Mouse (Mus musculus) kidney, postnatal 14 days (tissue): ENCODE results near the gene Ces2g.

ENCODE experiments used
- DNase-seq: peaks from one replicate; pipeline ENCODE4 v3.0.0; 2022; ENCODE audit warnings: mixed read lengths

Ces2g gene

DNA sequence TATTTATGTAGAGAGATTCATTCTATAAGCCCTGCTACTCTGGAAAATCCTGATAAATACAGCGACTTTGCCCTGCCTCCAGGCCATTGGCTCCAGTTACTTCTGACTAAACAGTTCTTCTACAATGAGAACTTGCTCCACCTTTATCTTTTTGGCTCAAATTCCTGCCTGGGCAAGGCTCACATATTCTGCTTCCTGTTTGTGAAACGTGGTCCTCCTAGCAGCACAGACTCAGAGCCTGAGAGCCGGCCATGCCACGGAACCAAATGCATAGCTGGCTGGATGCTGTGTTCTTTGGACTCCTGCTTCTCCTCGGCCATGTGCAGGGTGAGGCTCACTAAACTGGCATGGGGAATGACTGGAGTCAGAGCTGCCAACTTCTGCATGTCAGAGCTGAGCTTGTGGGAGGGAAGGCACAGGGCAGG lies at the start of gene Ces2g:
Gene Ces2g (plus strand): TSS at position 182 of the 425 bp plus-strand sequence.
- peak; percentile 22 for DNase-seq

DNA sequence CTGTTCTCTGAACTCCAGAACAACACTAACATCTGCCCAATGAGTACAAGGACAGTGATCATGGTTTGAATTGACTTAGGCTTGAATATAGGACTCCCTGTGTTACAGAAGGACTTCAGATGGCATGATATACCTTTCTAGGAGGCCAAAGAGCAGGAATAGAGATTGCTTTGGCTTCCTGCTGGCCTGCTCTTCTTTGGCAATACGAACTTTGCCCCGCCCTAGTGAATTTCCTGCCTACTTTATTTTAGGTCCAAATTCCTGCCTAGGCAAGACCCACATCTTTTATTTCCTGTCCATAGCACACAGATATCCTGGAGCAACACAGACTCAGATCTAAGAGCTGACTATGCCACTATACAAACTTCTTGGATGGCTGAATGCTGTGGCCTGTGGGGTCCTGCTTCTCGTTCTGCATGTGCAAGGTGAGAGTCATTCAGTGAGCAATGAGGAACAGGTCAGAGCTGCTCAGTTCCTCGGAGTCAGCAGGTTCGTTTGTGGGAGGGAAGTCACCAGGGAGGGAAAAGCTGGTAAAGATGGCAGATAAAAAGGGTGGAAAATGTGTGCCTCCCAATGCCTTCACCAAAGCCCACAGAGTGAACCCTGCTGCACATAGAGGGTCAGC lies 35.4 kb upstream of the Ces2g start, which contains the start of gene Ces2e:
Gene Ces2e (plus strand): TSS at position 289 of the 625 bp plus-strand sequence.
- peak; percentile 48 for DNase-seq

DNA sequence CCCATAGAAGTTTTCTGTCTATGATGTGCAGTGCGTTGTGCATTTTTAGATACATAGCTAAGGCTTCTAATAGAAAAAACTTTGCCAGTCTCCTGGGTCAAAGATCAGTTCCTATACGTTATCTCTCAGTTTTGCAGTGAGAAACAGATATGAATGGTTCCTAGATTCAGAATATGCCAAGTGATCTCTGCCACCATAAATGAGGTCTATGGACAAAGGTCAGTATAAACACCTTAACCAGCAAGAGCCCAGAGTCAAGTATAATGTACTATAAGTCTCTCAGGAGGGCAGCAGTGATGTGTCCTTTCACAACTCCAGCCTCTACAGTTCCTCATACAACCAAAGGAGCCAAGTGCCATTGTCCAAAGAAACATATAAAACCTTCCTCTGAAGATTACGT lies 34.2 kb upstream of the Ces2g start:
- no peak for DNase-seq

DNA sequence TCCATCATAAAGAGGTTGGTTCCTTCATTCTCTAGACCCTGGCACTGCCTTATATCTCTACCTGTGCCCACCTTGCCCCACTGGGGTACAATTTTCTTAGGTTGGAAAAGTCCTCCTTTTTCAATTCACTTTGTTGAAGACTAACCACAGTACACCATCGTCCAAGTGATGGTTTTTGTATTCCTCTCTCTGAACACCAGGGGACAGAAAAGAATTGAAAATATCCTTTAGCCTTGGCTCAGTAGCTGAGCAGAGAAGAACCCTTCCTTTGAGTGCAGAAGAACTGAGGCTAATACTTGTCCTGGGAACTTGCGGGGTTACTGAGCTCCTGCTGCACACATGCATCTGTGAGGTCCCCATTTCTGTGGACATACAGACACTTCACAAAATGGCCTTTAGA lies 16.9 kb upstream of the Ces2g start:
- no peak for DNase-seq

DNA sequence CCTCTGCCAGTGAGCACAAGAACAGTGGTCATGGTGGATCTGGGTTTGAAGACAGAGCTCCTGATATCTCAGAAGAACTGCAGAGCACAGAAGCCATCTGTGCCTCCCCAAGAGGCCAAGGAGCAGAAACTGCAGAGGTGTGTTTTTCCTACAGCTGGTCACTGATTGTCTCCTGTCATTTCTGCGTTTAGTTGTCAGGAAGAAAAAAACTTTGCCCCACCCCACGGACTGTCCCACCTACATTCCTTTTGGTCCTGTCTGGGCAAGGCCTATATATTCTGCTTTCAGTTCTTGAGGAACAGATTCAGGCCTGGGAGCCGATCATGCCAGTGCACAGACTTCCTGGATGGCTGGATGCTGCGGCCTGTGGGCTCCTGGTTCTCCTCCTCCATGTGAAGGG lies 14.5 kb upstream of the Ces2g start, which contains the start of gene Ces2f:
Gene Ces2f (plus strand): TSS at position 301 of the 400 bp plus-strand sequence.
- DNase-seq: no peak

DNA sequence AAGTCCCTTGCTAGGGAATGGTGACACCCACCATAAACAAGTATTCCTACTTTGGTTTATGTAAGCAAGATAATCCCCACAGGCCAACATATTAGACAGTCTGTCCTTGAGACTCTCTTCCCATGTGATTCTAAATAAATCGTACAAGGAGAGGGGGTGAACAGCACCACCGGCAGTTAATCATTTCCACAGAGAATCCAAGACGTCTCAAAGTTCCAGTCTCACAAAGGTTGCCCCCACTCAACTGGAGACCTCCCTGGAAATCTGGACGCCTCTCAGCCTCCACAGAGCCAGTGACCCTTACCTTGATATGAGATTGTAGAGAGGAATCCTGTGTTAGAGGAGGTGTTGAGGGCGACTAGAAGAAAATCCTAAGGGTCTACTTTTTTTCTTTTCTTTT lies 12.5 kb upstream of the Ces2g start:
- DNase-seq: peak; percentile 22

DNA sequence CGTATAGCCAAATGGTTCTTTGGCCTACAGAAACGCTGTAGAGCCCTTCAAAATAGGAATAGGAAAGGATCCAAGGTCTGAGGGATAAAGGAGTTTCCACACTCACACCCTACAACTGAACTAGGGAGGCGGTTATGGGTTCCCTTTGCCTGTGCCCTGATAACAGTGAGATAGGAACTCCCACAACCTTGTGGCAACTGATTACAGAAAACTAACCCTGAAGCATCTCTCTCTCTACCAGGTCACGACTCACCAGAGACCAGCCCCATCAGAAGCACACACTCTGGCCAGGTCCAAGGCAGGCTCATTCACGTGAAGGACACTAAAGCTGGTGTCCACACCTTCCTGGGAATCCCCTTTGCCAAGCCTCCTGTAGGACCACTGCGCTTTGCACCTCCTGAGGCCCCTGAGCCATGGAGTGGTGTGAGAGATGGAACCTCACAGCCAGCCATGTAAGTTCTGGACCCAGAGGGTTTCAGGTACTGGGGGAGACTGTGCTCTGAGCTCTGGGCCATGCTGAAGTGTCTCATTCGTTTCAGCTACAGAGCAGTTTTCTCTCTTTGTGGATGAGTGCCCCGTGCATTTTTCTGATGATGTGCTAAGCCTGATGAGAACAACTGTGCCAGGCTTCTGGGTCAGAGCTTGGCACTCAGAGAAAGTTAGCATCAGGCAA lies 847 bp downstream of the Ces2g start:
- DNase-seq: no peak

DNA sequence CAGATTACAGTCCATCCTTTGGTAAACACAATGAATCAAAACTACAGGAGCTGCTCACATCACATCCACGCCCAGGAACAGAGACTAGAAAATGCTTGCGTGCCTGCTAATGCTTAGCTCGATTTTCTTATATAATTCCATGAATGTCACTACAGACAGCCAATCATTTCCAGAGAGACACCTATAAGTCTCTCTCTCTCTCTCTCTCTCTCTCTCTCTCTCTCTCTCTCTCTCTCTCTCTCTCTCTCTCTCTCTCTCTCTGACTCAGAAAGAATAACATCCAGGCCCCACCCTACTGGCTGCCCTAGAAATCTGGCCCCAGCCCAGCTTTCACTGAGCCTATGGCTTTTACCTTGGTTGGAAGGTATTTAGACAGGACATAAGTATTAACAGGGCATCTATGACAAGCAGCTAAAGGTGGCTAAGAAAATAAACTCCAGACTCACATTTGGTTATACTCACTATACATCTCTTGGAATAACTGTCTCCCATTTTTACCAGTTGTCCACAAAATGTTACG lies 1.9 kb downstream of the Ces2g start:
- no peak for DNase-seq

DNA sequence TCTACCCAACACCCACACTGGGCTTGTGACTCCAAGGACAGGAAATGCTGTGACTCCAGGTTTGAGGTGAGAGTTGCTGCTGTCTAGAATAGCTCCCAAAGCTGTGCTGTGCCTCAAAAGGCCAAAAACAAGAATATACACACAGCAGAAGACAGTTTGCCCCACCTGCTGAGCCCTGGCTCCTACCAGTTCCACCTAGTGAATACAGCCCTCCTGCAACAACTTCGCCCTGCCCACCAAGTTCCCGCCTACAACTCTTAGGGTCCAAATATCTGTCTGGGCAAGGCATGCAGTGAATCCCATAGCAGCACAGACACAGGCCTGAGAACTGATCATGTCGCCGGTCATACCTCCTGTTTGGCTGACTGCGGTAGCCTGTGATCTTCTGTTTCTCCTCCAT lies 22.6 kb downstream of the Ces2g start:
- DNase-seq: no peak

DNA sequence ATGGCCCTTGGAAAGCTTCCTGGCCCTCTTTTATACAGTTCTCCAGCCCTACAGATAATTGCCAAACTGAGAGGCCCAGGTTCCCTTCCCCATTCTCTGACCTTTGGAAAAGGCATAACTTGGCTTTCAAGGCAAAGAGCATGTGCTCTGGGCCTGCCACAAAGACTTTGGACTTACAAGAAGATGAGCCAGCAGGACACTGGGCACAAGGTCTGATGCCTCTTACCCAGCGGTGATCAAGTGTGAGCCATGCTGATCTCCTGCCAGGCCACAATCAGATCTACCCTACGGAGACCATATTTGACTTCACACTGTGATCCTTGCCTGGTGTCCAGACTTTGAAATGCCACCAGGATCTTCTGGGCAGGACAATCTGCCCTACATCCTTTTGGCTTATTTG lies 23.4 kb downstream of the Ces2g start:
- peak; percentile 79 for DNase-seq

DNA sequence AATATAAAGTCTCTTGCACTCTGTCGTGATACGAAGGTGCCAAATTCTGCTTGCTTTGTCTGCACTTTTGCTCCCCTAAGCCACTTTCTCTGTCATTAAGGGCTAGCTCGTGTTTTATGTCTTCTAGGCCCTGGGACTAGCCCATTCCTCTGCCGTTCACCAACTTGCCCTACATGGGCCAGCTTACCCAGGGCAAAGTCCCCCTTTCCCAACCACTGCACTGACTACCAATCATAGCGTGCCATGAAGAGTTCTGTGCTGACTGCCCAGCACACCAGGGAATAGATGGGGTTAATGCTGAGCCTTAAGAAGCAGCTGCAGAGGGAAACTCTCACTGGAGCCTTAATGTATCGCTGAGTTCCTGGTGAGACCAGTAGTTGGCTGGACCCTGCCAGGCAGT lies 36.7 kb downstream of the Ces2g start:
- DNase-seq: peak; percentile 29

DNA sequence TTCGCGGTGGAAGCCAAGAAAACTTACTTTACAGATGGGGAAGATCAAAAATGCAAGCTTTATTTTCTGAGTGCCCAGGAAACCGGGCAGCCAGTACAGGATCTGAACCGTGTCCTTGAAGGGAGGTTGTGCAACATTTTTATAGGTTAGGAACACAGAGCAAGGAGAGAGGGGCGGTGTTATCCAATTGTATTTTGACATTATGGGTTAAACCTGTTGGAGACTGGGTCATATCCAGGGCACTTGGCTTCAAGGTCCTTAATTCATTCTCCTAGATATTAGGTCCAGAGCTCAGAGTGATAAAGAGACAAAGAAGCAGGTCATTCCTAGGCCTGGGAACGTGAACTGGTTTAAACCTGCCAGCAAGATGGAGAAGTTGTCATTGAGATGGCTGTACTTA lies 37.7 kb downstream of the Ces2g start:
- no peak for DNase-seq

DNA sequence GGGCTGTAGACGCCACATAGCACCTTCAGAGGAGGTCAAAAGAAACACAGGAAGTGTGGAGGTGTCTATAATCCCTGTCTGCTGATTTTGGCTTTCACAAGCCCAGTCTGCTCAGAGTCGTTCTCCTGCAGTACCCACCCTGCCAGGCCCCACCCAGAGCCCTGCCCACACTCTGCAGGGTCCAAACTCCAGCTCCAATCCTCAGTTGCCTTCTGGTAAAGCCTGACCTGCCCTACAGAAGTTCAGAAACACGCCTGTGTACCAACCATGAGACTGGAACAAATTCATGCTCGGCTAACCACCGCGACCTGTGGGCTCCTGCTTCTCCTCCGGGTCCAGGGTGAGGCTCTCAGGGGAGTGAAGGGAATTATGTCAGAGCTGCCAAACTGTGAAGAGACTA lies 39.1 kb downstream of the Ces2g start, which contains the start of gene Ces2h:
Gene Ces2h (plus strand): TSS at position 268 of the 400 bp plus-strand sequence.
- peak; percentile 81 for DNase-seq

DNA sequence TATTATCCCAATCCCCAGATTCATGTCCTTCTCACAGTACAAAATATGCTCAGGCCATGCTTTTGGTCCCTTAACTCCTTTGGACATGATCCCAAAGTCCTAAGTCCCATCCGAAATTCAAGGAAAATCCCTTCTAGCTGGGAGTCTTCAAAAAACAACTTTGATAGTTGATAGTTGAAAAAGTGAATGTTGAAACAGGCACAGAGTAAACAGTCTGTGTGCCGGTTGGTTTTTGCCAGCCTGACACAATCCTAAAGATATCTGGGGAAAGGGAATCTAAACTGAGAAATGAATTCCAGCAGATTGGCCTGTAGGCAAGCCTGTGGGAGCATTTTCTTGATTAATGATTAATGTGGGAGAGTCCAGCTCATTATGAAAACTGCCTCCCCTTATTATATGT lies 48.5 kb downstream of the Ces2g start:
- peak; percentile 23 for DNase-seq

DNA sequence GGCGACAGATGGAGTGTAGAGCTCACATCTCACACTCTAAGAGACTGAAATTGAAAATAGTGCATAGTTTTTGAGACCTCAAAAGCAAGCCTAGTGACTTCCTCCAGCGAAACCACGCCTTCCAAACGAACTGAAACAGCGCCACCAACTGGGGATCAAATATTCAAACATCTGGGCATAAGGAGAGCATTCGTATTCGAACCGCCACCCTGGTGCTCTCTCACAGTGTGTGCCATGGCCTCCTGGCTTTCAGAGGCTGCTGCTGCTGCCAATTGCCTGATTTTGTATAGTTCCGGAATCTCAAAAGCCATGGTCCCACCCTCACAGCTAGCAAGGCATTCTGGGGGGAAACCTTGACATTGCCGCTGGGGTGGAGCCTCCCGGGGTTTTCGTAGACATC lies 49.6 kb downstream of the Ces2g start:
- no peak for DNase-seq

DNA sequence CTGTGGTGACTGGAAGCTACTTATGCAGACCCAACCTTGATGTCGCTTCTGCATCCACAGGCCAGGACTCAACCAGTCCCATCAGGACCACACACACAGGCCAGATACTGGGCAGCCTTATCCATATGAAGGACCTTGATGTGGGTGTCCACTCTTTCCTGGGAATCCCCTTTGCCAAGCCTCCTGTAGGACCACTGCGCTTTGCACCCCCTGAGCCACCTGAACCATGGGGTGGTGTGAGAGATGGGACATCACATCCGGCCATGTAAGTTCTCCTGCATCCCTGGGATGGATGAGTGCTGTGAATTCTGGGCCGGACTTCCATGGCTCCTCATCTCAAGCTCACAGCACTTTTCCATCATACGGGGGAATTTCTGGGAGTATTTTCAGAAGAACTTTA lies 52.9 kb downstream of the Ces2g start:
- no peak for DNase-seq
